Mouse (Mus musculus) midbrain, embryonic 14.5 days (tissue): ENCODE data around the gene Orc5. TPM values are rescaled to one million over a fixed set of nuclear protein-coding genes. Genes with fewer than 3 reads are reported as not detected.

Experiments used
- polyA plus RNA-seq: library from polyadenylated mRNA; unstranded; fragments of >200 nt; fragmentation: Nextera tagmentation; extraction: Ambion mirVana; gene quantifications from 2 replicates; pipeline ENCODE4 v1.2.1, GENCODE M21; 2014

The Orc5 gene
- polyA plus RNA-seq, 1 experiment from 2014 or later: 41.6 TPM

Other genes with a start within 250 kb of the Orc5 start
- gene Reln, start 205.7 kb downstream of the Orc5 start, polyA plus RNA-seq: 72.4 and 73.2 TPM in 2 replicates
- gene Lhfpl3, start 195.6 kb upstream of the Orc5 start, polyA plus RNA-seq: 15.5 and 20.7 TPM in 2 replicates